Mouse (Mus musculus) ES-E14 (cell line): Measurements from ENCODE around the gene Mapkbp1. TPM values are rescaled to one million over a fixed set of nuclear protein-coding genes. Genes with fewer than 3 reads are reported as not detected.
A peak's percentile ranks its signal among the peaks of the same experiment; 100 is the strongest.

Experiments
- DNase-seq: peaks from one replicate; pipeline ENCODE4 v3.0.0-alpha.2; 2013; ENCODE audit warnings: low read depth, low spot score
- H3K27ac ChIP-seq: 2 replicates; pipeline ENCODE4 v1.5.1; 2012; ENCODE audit warnings: low read depth, mild to moderate bottlenecking, low read length, moderate library complexity, mixed read lengths; ENCODE audit not compliant: poor library complexity, insufficient read depth, severe bottlenecking
- H3K36me3 ChIP-seq: 2 replicates; pipeline ENCODE4 v1.6.1; 2012; ENCODE audit warnings: mild to moderate bottlenecking, low read length, moderate library complexity, mixed read lengths; ENCODE audit not compliant: control insufficient read depth, poor library complexity, insufficient read depth, severe bottlenecking
- H3K4me1 ChIP-seq, 2 experiments: fragments of 150-350 bp in 1 of 2; sonication (generic) in 1 of 2; 2 replicates each; pipeline ENCODE4 v1.6.1; 2012; ENCODE audit warnings: low read length in 2 of 2, mild to moderate bottlenecking in 1 of 2, mixed read lengths in 1 of 2; ENCODE audit not compliant: control insufficient read depth in 2 of 2, insufficient read depth in 2 of 2, poor library complexity in 1 of 2
- H3K4me3 ChIP-seq, 2 experiments: fragments of 150-350 bp in 1 of 2; sonication (generic) in 1 of 2; 2 replicates each; pipeline ENCODE4 v1.5.1; 2012; ENCODE audit warnings: low read length in 2 of 2, low read depth in 1 of 2, mild to moderate bottlenecking in 1 of 2, mixed read lengths in 1 of 2; ENCODE audit not compliant: insufficient read depth in 1 of 2, poor library complexity in 1 of 2, severe bottlenecking in 1 of 2
- H3K9ac ChIP-seq: 2 replicates; pipeline ENCODE4 v1.6.1; 2012; ENCODE audit warnings: low read depth, mild to moderate bottlenecking, low read length, mixed read lengths; ENCODE audit not compliant: poor library complexity, insufficient read depth, severe bottlenecking
- H3K9me3 ChIP-seq: fragments of 150-350 bp; sonication (generic); 2 replicates; pipeline ENCODE4 v1.6.1; 2012; ENCODE audit warnings: low read depth, mild to moderate bottlenecking, low read length; ENCODE audit not compliant: control insufficient read depth, insufficient read depth
- CHD2 ChIP-seq: IDR thresholded peaks from 2 replicates; pipeline ENCODE4 v1.6.1; 2014; ENCODE audit warnings: mild to moderate bottlenecking, low read depth, low read length, inconsistent platforms
- HCFC1 ChIP-seq: IDR thresholded peaks from 2 replicates; pipeline ENCODE4 v1.6.1; 2012; ENCODE audit warnings: low read length, inconsistent platforms, borderline replicate concordance; ENCODE audit not compliant: insufficient read depth
- MAFK ChIP-seq: IDR thresholded peaks from 2 replicates; pipeline ENCODE4 v1.6.1; 2014; ENCODE audit warnings: mild to moderate bottlenecking, low read depth, low read length, inconsistent platforms; ENCODE audit not compliant: insufficient read depth
- ZC3H11A ChIP-seq: IDR thresholded peaks from 2 replicates; pipeline ENCODE4 v1.6.1; 2012; ENCODE audit warnings: low read depth, mild to moderate bottlenecking, inconsistent platforms, low read length, borderline replicate concordance
- ZNF384 ChIP-seq: IDR thresholded peaks from 2 replicates; pipeline ENCODE4 v1.6.1; 2012; ENCODE audit warnings: low read depth, low read length, inconsistent platforms
- in situ Hi-C, 2 experiments: fragments of 600-800 bp; cut with MboI; formaldehyde crosslinking; loops; one replicate each; pipeline ENCODE4 v1.15.1; 2025; ENCODE audit warnings: low sequenced_read_pairs in 2 of 2, inconsistent platforms in 1 of 2; ENCODE audit not compliant: unreplicated experiment in 2 of 2
- total RNA-seq: library from RNA; depleted of rRNA; stranded (reverse); fragments of 300-350 nt; gene quantifications from 2 replicates; pipeline ENCODE4 v1.2.3, GENCODE M21; 2012; rRNA removed

Gene Mapkbp1
- total RNA-seq, 1 experiment = 7.0 TPM

- peak overlapping the region; percentile 71 to 75 for H3K4me3 ChIP-seq
- in situ Hi-C loops = no loop called here
- H3K36me3 ChIP-seq = no peaks in the 10 kb centered on the region
- no peak overlapping the region for H3K27ac ChIP-seq
- H3K4me1 ChIP-seq = peaks cover 0 to 4% of the 10 kb centered on the region in 2 experiments; a peak in 1 of 4 replicates
- H3K9ac ChIP-seq = peak overlapping the region; percentile 72
- no peaks in the 10 kb centered on the region for H3K9me3 ChIP-seq
- TF ChIP-seq ZNF384 (no peak), MAFK (no peak), ZC3H11A (peak; percentile 12; the same call in 1 of the 2 replicates), HCFC1 (no peak), CHD2 (no peak)
- DNase-seq = no peak
Observed at GRCm38 (mm10) chr2:120068555-120069465, 96.3 kb downstream of the Mapkbp1 start.

GRCm38 (mm10) chr2:120069466-120069990, 97.0 kb downstream of the Mapkbp1 start:
- DNase-seq = no peak
- in situ Hi-C loops = no loop called here

GRCm38 (mm10) chr2:120074096-120074495, 101.6 kb downstream of the Mapkbp1 start:
- H3K27ac ChIP-seq = no peak overlapping the region
- in situ Hi-C loops = no loop called here
- peaks cover 0 to 2% of the 10 kb centered on the region in 2 experiments; a peak in 1 of 4 replicates for H3K4me1 ChIP-seq
- no peak for DNase-seq
- H3K9me3 ChIP-seq = no peaks in the 10 kb centered on the region
- H3K9ac ChIP-seq = no peak overlapping the region
- no peaks in the 10 kb centered on the region for H3K36me3 ChIP-seq
- H3K4me3 ChIP-seq = no peak overlapping the region
- TF ChIP-seq MAFK (no peak), CHD2 (no peak), HCFC1 (no peak), ZC3H11A (no peak), ZNF384 (no peak)

More at GRCm38 (mm10) chr2:120069466-120069990, 97.0 kb downstream of the Mapkbp1 start:
- no peak overlapping the region for H3K9ac ChIP-seq
- H3K9me3 ChIP-seq = no peaks in the 10 kb centered on the region
- H3K4me3 ChIP-seq = no peak overlapping the region
- H3K36me3 ChIP-seq = no peaks in the 10 kb centered on the region
- no peak overlapping the region for H3K27ac ChIP-seq
- peaks cover 0 to 4% of the 10 kb centered on the region in 2 experiments; a peak in 1 of 4 replicates for H3K4me1 ChIP-seq
- TF ChIP-seq HCFC1 (no peak), MAFK (no peak), CHD2 (no peak), ZC3H11A (no peak), ZNF384 (no peak)

- Histone ChIP-seq H3K4me1 (peaks cover 0 to 2% of the 10 kb centered on the region in 2 experiments; a peak in 1 of 4 replicates), H3K27ac (no peak overlapping the region), H3K4me3 (peak overlapping the region; percentile 50 to 61), H3K36me3 (no peaks in the 10 kb centered on the region), H3K9me3 (no peaks in the 10 kb centered on the region), H3K9ac (peak overlapping the region; percentile 17; the same call in 1 of the 2 replicates)
- no peak for TF ChIP-seq ZNF384
- TF ChIP-seq ZC3H11A = peak; percentile 41; the same call in 1 of the 2 replicates
- peak; percentile 59 for DNase-seq
- in situ Hi-C loops = no loop called here
Observed at GRCm38 (mm10) chr2:120076076-120076705, 103.7 kb downstream of the Mapkbp1 start.

Other genes with a start within 250 kb of the Mapkbp1 start
- 9.2 and 16.4 TPM in 2 replicates for gene Itpka, start 230.4 kb upstream of the Mapkbp1 start, total RNA-seq
- gene Ltk, start 212.3 kb upstream of the Mapkbp1 start, total RNA-seq = 0.85 and 2.8 TPM in 2 replicates
- gene Rpap1, start 185.2 kb upstream of the Mapkbp1 start, total RNA-seq = 46.6 and 81.9 TPM in 2 replicates
- gene Tyro3, start 175.0 kb upstream of the Mapkbp1 start, total RNA-seq = 66.2 and 127 TPM in 2 replicates
- gene Mga, start 75.5 kb upstream of the Mapkbp1 start, total RNA-seq = 142 and 173 TPM in 2 replicates
- gene Jmjd7, start 54.8 kb downstream of the Mapkbp1 start, total RNA-seq = 7.2 and 12.6 TPM in 2 replicates
- gene Gm28042, start 54.8 kb downstream of the Mapkbp1 start, total RNA-seq = 2.9 and 7.3 TPM in 2 replicates
- gene Pla2g4b, start 60.7 kb downstream of the Mapkbp1 start, total RNA-seq = 2.7 and 6.3 TPM in 2 replicates
- gene Ehd4, start 181.9 kb downstream of the Mapkbp1 start, total RNA-seq = 10.7 and 19.4 TPM in 2 replicates